Mouse (Mus musculus) R1 (cell line): ENCODE results near the gene Atcay.
"Not testable (repeated sequence)": the region's sequence is repeated elsewhere in the genome, so short reads cannot be mapped to it uniquely, and the experiment has no call there.

ENCODE experiments used
- DNase-seq: peaks from one replicate; pipeline ENCODE4 v3.0.0-alpha.2; 2018; ENCODE audit warnings: low read depth, low spot score

The Atcay gene

DNA sequence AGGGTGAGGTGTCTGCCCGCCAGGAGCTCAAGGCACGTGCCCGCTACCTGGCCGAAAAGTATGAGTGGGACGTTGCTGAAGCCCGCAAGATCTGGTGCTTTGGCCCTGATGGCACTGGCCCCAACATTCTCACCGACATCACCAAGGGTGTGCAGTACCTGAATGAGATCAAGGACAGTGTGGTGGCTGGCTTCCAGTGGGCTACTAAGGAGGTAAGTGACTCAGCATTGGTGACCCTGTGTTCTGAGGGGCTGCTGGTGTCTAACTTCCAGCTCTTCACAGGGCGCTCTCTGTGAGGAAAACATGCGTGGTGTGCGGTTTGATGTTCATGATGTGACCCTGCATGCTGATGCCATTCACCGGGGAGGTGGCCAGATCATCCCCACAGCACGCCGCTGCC lies 49.7 kb downstream of the Atcay start:
- DNase-seq: no peak

DNA sequence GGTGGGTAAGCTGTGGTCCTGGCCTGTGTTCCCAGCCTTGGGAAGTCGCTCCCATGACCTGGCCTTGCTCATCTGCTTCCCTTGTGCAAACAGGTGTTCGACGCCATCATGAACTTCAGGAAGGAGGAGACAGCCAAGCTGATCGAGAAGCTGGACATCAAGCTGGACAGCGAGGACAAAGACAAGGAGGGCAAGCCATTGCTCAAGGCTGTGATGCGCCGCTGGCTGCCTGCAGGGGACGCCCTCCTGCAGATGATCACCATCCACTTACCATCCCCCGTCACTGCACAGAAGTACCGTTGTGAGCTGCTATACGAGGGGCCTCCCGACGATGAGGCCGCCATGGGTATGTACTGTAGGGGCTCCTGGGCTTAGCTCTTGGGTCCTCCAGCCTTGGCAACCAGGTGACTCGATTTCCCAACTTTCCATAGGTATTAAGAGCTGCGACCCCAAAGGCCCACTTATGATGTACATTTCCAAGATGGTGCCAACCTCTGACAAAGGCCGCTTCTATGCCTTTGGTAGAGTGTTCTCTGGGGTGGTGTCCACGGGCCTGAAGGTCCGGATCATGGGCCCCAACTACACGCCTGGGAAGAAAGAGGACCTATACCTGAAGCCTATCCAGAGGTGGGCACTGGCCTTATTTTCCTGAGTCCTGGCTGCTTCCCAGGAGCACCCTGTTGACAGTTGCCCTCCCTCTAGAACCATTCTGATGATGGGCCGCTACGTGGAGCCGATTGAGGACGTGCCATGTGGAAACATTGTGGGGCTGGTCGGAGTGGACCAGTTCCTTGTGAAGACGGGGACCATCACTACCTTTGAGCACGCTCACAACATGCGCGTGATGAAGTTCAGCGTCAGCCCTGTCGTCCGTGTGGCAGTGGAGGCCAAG lies 50.9 kb downstream of the Atcay start:
- peak; percentile 19 for DNase-seq

DNA sequence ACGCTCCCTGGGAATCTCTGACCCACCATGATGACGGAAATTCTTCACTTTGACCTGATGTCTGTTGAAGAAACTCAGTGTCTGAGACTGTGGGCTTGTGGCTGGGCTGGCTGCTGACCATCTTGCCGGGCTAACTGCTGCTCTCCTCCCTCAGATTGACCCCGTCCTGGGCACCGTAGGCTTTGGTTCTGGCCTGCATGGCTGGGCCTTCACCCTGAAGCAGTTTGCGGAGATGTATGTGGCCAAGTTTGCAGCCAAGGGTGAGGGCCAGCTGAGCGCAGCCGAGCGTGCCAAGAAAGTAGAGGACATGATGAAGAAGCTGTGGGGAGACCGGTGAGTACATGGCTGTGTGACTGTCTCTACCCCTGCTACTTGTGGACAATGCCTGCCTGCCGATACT lies 51.7 kb downstream of the Atcay start:
- DNase-seq: no peak

DNA sequence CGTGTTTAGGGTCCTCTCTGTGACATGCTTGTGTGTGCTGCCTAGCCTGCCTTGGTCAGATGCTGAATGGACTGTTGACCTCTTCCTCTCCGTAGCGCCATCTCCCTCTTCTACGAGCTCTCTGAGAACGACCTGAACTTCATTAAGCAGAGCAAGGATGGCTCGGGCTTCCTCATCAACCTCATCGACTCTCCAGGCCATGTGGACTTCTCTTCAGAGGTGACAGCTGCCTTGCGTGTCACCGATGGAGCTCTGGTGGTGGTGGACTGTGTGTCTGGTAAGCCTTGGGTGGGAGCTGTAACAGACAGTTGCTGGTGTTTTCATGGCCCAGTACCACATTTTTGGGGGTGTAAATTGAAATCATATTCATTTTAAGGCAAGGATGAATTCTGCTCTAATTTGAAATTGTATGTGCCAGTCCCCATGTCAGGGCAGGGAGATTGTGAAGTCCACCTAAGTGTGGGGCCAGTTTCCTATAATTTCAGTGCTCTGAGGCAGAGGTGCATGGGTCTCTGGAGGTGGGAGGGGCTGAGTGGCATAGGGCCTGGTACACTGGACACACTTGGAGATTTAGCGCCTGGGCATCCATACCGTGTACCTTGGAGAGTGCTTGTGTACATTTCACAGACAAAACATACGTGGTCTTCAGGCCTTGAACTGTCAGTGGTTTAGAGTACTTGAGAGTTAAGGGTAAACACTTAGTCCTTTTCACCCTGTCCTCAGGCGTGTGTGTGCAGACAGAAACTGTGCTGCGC lies 52.5 kb downstream of the Atcay start:
- no peak for DNase-seq

DNA sequence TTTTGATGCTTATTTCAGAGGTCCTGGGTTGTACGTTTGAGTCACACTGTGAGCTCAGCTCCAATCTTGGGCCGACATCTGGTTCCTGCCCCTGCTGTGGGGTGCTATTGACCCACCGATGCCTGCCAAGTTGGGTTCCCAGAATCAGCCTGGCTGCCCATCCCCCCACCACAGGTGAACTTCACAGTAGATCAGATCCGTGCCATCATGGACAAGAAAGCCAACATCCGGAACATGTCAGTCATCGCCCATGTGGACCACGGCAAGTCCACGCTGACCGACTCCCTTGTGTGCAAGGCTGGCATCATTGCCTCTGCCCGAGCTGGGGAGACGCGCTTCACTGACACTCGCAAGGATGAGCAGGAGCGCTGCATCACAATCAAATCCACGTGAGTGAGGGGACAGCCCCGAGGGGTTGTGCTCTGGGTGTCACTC lies 53.1 kb downstream of the Atcay start:
- peak; percentile 53 for DNase-seq

DNA sequence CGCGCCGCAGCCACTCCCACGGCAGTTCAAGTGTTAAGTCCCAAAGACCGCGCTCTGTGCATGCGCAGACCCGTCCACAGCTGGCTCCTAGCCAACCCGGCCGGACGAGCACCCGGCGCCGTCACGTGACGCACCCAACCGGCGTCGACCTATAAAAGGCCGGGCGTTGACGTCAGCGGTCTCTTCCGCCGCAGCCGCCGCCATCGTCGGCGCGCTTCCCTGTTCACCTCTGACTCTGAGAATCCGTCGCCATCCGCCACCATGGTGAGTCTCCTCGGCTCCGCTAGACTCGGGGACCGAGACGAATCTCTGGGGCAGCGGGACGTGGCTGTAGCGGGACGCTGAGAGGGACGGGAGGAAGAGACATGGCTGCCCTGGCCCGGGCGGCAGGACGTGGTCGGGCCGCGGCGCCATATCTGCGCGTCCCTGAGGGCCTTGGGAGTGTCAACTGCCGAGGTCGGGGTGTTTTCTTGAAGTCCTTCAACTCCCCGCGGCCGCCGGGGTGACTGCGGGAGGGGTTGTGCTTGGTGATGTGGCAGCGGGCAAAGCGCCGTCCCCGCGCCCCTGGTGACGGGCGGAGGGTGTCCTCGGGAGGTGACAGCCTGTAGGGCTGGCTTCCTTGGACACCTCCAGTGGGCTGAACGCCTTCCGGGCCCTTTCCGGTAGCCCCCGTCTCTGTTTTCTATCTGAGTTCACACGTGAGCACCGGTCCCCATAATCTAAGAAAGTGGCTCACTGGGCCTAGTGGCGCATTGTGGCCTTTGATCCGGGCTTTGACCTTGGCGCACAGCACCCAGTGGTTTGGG lies 54.0 kb downstream of the Atcay start, which contains the start of gene Eef2:
Gene Eef2 (plus strand): TSS at position 166 of the 806 bp plus-strand sequence.
- DNase-seq: peak; percentile 96

DNA sequence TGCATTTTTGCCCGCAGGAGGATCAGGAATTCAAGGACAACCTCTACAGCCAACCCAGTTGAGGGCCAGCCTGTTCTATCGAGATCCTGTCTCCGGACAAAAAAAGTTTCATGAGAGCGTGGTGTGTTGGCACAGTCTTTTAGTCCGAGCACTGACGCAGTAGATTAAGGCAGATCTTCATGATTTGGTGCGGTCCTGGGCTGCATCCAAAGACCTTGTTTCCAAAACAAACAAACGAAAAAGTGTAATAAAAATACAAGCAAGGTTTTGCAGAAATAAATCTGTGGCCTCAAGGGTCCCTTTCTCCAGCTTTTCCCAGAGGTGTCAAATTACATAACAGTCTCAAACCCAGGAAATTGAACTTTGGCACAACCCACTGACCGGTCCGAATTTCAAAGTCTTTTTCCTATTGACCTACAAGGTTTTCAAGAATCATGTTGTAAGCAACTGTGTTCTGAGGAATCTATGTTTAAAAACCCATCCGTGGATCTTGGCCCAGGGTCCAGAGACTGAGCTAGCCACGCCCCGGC lies 54.6 kb downstream of the Atcay start:
- no peak for DNase-seq

DNA sequence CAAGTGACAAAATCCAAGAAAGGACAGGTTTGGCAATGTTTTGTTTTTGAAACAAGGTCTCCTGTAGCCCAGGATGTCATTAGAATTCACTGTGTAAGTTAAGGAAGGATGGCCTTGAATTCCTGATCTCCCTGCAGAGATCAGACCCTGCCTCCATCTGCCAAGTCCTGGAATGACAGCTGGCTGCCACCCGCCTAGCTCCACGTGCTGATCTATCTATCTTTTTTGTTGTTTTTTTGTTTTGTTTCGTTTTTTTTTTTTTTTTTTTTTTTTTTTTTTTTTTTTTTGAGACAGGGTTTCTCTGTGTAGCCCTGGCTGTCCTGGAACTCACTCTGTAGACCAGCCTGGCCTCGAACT lies 55.3 kb downstream of the Atcay start:
- not testable (repeated sequence) for DNase-seq

DNA sequence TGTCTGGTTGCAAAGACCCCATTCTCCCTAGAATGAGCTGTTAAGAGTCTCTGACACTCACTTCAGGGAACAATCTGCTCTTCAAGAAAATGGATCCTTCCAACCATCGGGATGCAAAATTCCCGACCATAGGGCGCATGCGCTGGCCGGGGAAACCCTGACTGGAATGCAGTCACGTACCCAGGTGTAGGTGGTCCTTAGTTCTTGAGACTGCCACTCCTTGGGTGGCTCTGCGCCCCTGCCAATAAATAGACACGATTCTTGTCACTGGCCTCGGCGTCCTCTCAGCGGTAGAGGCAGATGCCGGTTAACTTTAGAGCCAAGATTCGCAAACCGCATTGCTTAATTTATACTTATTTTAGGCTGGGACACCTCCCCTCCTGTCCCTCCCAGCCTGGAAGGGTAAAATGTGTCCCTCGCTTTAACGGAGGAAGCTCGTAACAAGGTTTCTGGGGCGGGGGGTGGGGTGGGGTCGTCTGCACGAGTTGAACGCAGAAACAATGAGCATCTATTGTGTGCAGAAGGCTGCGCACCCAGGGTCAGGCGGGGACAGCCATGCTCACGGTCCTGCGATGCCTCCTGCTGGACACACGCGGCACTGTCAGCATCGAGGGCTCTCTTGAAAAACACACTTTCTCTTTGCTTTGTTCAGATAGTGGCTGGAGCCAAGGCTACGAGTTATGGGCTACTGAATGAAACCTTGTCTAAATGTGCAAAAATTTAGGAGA lies 55.9 kb downstream of the Atcay start:
- DNase-seq: peak; percentile 92

DNA sequence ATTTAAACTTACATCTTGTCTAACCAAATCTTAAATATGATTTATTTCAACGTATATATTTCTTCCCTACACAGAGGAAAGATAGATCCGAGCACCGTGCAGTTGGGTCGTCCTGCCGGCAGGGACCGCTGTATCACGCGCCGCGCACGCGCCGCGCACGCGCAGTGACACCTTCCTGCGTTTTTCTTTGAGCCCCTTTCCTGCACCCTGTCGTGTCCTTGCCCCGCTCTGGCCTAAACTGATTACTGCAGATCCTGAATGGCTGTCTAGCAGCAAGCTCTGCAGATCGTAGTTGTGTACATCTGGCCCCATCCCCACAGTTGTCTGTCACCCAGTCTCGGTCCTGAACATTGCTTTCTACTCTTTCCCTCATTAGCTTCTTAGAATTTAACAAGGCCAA lies 57.5 kb downstream of the Atcay start:
- DNase-seq: peak; percentile 93

DNA sequence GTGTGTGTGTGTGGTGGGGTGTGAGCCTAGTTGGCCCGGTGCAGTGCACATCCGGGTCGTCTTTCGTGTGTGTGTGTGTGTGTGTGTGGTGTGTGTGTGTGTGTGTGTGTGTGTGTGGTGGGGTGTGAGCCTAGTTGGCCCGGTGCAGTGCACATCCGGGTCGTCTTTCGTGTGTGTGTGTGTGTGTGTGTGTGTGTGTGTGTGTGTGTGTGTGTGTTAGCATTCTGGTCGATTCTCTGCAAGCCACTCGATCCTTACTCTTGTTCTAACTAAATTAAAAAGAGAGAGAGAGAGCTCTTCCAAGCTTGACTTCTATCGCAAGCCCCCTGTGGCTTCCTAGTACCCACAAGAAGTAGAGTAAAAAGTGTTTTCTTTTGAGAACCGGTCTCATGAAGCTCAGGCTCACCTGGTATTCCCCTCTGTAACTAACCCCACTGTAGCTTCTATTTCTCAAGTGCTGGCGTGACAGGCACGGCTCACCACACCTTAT lies 61.2 kb downstream of the Atcay start:
- DNase-seq: peak; percentile 34

DNA sequence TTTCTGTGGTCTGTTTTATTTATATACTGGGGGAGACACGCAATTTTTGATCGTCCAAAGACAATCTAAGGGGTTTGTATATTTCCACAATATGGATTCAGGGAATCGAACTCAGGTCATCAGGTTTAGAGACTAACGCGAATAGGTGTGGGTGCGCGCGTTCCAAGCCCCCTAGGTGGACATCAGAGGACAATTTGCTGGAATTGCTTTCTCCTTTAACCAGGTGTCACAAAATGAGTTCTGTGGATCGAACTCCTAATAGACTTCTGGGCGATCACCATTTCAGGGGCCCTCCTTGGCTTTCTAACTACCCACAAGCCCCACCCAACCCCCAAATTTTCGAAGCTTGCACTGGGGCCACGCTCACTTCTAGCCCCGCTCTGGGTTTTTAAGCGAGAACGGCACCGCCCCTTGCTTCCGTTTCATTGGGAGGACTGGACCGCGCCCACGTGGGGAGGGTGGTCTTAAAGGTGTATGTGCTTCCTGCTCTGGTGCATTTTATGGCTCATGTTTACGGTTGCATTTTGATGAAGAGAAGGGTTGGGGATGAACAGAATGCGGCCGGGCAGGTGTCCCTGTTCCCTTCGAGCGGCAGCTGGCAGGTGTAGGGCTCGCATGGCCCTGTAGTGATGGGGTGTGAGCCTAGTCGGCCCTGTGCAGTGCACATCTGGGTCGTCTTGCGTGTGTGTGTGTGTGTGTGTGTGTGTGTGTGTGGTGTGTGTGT lies 62.0 kb downstream of the Atcay start:
- peak; percentile 94 for DNase-seq

DNA sequence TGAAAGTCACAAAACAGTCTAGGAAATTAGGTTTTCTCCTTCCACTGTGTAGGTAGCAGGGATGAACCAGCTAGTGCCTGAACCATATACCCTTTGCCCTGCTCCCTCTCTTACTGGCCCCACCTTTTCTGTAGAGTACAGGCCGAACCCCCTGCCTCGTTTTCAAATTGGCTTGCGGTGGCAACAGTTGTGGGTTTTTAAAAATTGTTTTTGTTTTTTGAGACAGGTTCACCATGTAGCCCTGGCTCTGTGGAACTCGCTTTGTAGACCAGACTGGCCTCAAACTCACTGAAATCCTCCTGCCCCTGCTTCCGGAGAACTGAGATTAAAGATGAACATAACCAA lies 62.6 kb downstream of the Atcay start:
- no peak for DNase-seq

DNA sequence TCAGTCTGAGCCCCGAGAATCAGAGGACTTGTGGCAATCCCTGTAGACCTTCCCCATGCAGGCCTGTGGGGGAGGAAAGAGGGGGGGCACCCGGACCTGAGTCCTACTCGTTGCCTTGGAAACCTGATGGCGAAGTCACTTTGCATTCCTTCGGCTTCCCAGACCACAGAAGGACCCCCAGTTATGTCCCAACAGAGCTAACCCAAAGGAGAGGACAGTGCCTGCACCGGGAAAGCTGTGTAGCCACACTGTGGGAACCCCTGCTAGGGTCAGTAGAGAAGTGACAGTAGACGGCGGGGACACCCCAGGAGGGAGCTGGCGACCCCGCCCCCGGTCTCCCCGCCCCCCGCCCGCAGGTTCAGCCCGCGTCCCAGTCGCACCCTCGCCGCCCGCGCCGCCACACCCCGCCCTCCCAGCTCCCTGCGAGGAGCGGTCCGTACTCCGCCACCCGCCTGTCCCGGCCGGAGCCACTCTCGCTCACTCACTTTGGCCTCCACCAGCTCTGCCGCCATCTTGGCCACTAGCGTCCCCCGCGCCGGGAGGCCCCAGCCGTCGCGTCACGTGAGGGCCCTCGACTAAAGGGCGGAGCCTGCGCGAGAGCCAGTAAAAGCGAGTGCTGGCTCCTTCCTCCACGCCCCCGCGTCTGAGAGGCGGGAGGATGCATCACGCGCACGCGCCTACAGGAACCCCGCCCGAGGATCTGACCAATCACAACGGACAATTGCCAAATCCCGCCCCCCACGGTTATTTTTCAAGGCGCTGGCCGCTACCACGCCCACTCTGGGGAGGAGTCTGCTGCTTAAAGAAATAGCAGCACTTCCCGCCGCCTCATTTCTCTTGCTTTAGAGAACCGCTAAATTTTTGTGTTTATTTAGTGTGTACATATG lies 63.2 kb downstream of the Atcay start, which contains the start of gene Pias4:
Gene Pias4 (minus strand): TSS at position 724 of the 887 bp plus-strand sequence.
- DNase-seq: peak; percentile 99

DNA sequence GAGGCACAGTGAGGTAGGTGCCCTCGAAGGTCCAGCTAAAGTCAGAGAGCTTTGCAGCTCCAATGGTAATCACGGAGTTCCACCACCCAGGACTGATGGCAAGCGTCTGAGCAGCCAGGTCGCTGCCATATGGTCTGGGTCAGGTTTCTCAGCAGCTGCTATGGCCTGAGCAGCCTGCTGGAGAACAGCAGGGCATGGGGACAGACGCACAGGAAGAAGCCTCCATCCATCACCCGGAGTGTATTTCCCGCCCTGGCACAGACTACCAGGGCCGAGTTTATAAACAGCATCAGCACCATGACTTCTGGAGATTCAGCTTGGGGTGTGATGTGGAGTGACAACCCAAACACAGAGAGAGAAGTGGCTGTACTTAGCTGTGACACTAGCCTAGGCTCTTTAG lies 65.5 kb downstream of the Atcay start:
- no peak for DNase-seq

DNA sequence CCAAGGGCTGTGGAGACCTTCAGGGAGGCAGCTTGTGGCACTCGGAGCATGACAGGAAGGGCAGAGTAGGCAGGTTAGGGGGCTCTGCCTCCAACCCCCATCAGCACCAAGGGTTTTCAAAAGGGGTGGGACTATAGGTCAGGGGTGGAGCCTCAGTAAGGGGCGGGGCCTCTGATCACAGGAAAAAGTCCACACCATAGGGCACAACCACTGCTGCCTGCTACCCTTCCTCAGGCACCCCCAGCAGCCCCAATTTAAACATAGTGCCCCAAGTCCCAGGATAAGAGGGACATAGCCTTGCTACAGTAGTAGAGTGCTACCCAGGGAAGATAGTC lies 68.3 kb downstream of the Atcay start:
- DNase-seq: peak; percentile 66

DNA sequence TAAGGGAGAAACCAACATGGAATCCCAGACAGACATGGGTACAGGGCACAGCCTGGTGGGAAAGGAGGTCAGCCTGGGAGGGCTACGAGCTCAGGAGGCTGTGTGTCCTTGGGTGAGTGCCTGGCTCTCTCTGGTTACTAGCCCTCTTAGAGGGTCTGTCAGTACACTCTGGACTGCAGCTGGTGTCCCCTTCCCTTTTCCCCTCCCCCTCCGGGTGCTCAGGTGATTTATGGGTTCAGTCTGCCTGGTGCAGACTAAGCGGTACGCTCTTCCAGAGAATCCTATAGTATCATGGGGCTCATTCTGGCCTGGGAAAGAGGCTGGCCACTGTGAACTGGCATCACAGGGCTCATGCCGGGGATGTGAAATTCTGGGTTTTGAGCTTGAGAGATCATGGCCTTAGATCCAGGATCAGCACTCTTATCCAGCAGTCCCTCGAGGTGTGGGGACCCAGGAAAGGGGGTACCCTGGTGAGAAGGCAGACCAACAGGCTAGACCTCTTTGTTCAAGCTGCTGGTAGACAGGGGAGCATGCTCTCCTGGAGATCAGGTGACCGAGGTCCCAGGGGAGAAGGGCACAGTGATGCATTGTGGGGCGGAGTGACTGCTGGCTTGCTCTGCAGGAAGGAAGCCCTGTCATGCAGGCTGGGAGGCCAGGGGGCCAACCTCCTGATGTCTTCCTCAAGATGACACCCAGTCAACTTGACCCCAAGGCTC lies 68.9 kb downstream of the Atcay start:
- no peak for DNase-seq

DNA sequence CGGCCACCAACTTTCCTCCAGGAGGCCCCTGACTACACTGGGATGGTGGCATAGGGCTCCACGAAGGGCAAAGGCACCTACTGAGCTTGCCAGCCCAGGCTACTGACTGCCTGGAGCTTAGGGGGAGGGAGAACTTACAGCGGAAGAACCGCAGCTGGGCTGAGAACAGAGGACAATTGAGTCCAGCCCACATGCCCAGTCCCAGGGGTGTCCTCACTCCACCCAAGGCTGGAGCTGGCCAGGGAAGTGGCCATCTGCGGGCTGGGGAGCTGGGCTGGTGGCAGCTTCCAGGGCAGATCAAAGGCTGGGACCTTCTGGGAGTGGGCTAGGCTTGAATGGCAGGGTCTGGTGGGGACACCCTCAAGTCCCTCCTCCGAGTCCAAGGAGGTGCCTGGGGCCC lies 75.9 kb downstream of the Atcay start:
- no peak for DNase-seq
